Mouse (Mus musculus) myocyte (in vitro differentiated cells): ENCODE measurements around the gene Afg1l.

Experiments
- CEBPB ChIP-seq: IDR thresholded peaks from 2 replicates; pipeline ENCODE4 v1.6.1; 2011; ENCODE audit warnings: mild to moderate bottlenecking, moderate library complexity; ENCODE audit not compliant: poor library complexity, insufficient read depth, severe bottlenecking
- MYOG ChIP-seq, 3 experiments: IDR thresholded peaks; one replicate each; pipeline ENCODE4 v1.6.1; 2011; ENCODE audit warnings: control low read depth in 2 of 3, low read depth in 2 of 3, mild to moderate bottlenecking in 2 of 3; ENCODE audit not compliant: insufficient read length in 2 of 3, control insufficient read depth in 1 of 3, insufficient read depth in 1 of 3
- POLR2A ChIP-seq: IDR thresholded peaks from one replicate; pipeline ENCODE4 v1.6.1; 2011; ENCODE audit warnings: low read depth, mild to moderate bottlenecking, control low read depth, moderate library complexity; ENCODE audit not compliant: insufficient read length
- POLR2AphosphoS2 ChIP-seq: IDR thresholded peaks from one replicate; pipeline ENCODE4 v1.6.1; 2011; ENCODE audit warnings: low read depth, control low read depth; ENCODE audit not compliant: insufficient read length

- TF ChIP-seq POLR2A (no peak), CEBPB (no peak), POLR2AphosphoS2 (no peak), MYOG (IDR thresholded peaks at IDR 0.05; ENCODE audit: control insufficient read depth in 1 of 3, insufficient read depth in 1 of 3, insufficient read length in 2 of 3, low read depth in 2 of 3) (no peak)
Observed at GRCm38 (mm10) chr10:42446145-42446544, 32.2 kb downstream of the Afg1l start.
